Mouse (Mus musculus): ENCODE measurements around the gene 1700001C19Rik. TPM values are rescaled to one million over a fixed set of nuclear protein-coding genes. Genes with fewer than 3 reads are reported as not detected.

Gene 1700001C19Rik
- total RNA-seq, 2 experiments from 2014 or later, result 0.27 to 0.33 TPM

DNA sequence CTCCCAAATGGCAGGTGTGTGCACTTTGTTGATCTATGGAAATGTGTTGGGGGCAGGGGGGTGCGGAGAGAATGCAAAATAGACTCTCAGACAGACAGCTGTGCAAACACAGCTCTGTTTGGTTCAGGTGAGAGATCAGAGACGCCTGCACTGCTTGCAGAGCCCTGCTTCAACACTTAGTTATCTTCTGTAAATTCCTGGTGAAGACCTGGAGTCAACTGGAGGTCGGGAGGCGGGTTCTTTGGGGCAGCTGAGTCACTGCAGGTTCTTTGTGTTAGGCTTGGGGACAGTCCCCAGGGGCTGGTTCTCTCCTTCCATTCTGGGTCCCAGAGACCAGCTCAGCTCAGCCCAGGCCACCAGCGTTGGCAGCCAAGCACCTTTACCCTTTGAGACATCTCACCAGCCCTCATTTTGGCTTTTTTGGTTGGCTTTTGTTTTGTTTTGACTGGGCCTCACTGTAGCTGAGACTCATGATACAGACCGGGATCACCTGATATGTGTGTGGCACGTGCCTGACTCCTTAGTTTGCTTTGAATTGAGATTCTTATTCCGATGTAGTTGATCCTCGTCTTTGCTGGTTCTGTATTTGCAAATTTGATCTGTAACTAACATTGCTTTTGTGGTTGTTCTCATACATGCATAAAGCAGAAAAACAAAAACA, 25.7 kb upstream of the 1700001C19Rik start:
- ATAC-seq (replicated peaks; ENCODE audit: poor library complexity), result no peak

DNA sequence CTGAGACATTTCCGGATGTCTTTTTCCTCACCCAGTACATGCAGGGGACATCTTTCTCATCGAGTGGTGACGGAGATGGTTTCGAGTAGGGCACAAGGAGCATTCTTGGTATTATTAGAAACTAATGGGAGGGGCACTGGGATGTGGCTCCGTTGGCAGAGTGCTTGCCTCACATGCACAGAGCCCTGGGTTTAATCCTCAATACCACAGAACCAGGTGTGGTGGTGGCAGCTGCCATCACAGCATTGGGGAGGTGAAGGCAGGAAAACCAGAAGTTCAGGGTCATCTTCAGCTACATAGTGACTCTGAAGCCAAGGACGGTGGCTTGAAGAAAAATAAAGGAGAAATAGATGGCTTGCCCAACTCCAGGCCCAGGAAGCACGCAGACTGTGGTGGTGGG, 25.0 kb upstream of the 1700001C19Rik start:
- ATAC-seq (replicated peaks; ENCODE audit: poor library complexity), result no peak

DNA sequence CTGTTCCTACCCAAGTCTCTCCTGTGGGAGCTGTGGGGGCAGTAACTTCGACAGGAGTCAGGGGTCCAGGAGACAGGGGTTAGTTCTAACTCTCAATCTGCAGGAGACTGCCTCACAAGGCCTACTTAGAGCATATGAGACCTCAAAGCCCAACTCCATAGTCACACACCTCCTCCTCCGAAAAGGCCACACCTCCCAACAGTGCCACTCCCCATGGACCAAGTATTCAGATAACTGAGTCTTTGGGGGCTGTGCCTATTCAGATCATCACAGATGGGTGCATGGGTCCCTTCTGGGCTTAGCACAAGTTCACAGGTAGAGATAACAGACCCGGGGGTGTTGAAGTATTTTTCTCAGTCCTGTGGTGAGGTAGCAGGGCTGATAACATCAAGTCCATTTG, 24.5 kb upstream of the 1700001C19Rik start:
- ATAC-seq (replicated peaks; ENCODE audit: poor library complexity), result peak; percentile 56

DNA sequence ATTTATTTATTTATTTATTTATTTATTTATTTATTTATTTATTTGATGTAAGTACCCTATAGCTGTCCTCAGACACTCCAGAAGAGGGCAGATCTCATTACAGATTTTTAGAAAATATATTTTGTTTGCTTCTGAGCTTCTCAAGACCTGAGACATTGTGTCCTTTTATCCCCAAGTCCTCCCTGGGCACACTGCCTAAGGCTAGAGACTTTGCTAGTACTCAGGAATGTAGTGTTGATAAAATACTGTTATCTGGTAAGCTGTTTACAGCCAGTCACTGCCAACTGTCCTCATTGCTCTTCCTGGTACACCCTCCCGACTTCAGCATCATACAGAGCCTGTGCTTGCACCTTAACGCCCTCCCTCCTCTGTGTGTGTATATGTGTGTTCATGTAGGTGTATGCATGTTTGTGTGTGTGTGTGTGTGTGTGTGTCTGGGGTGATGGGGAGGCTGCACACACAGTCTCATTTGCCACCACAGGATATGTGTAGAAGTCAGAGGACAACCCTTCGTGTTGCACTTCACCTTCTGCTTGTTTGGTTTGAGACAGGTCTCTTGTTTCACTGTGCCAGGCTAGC, 22.3 kb upstream of the 1700001C19Rik start:
- ATAC-seq (replicated peaks; ENCODE audit: poor library complexity), result peak; percentile 35

DNA sequence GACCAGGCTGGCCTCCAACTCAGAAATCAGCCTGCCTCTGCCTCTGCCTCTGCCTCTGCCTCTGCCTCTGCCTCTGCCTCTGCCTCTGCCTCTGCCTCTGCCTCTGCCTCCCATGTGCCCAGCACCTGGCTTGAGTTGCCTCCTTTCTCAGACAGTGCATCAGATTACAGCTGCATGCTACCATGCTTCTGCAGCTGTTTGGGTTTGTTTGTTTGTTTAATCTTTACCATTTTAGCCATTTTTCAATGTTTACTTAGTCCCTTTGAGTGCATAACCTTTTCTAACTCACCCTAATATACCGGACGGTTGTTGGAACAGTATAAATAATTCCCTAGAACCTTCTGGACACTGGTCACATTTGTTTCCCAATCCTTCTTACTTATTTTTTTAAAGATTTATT, 21.8 kb upstream of the 1700001C19Rik start:
- ATAC-seq (replicated peaks; ENCODE audit: poor library complexity), result no peak

DNA sequence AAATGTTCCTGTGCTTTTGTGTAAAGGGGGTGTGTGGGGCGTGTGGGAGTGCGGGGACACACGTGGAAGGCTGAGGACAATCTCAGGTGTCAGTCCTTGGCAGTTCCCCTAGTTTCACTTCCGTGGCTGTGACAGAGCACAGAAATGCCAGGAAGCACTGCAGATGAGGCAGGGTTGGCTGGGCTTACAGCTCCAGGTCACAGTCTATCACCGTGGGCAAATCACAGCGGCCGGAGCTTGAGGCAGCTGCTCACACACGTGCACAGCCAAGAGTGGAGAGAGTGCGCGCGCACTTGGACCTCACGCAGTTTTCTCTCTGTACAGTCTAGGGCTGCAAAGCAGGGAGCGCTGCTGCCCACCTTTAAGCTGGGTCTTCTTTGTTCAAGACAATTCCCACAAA, 21.1 kb upstream of the 1700001C19Rik start:
- ATAC-seq (replicated peaks; ENCODE audit: poor library complexity), result no peak

DNA sequence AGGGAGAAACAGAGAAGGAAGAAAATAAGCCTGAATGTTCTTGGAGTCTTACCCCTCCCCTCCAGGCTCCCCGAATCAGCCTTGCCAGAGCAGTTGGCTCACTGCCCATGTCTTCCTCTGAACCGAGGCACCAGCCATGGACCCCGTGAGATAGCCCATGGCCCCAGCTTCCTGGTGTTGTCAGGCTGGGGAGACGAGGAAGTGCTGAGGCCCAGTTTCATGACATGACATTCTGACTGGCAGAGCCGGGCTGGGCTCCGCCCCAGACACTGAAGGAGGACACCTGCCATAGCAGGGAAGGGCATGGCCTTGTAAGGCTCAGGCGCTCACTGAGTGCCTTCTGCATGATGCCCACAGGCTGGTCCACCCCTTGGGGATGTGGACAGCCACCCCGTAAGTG, 17.5 kb upstream of the 1700001C19Rik start:
- ATAC-seq (replicated peaks; ENCODE audit: poor library complexity), result peak; percentile 92

DNA sequence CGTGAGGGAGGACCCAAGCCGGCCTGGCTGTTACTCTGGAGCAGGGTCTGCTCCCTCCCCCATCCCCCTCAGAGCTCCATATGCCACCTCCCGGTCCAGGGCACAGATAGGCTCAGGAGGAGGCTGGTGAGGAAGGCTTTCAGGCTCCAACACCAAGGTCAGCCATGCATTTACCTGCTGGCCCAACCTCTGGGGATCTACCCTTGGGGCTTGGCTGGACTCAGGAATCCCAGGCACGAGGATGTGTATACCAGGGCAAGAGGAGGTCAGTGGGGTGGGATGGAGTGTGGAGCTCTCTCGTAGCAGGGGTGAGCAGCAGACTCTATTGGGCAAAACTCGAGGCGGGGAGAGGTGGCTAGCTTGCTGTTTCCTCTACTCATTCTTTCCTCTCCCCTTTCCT, 15.7 kb upstream of the 1700001C19Rik start:
- ATAC-seq (replicated peaks; ENCODE audit: poor library complexity), result no peak

DNA sequence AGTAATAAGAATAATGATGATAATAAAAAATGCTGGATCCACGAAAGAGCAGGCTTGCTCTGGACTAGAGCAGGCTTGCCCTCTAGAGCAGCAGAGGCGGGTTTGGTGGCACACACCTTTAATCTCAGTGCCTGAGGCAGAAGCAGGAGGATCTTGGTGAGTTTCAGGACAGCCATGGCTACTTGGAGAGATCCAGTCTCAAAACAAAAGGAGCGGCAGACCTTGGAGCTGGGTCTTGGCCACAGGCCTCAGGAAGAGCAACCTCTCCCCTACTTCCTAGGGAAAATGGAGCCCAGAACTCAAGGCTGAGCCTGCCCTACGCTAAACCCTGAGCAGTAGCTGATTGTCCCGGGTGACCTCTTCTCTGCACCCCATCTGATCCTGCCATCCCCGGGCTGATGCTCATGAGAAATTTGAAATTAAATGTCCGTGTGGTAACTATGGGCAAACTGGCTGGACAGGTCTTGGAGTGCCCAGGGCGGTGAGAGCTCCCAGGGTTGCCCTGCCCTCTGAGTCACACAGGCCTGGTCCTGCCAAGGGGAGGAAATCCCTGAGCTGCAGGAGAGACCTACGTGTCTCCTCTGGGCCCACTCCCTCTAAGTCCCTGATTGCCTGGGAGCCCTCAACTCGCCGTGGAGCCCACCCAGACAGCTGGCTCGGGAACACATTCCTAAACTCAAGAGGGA, 13.8 kb upstream of the 1700001C19Rik start:
- ATAC-seq (replicated peaks; ENCODE audit: poor library complexity), result no peak

DNA sequence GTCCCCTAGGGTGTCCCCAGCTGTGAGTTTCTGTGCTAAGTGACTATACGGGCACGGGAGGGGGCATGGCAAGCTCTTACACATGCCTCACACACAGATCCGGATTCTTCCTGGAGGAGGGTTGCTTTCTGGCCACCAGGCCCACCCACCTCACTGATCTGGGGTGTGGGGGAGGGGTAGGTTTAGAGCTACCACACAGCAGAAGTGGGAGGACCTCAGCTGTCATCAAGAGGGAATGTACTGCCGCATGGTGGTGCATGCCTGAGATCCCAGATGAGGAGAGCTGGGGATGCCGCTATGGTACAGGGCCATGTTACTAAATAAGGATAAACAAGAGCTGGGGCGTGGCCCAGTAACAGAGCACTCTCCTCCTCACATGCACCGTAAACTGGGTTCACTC, 13.1 kb upstream of the 1700001C19Rik start:
- ATAC-seq (replicated peaks; ENCODE audit: poor library complexity), result no peak

DNA sequence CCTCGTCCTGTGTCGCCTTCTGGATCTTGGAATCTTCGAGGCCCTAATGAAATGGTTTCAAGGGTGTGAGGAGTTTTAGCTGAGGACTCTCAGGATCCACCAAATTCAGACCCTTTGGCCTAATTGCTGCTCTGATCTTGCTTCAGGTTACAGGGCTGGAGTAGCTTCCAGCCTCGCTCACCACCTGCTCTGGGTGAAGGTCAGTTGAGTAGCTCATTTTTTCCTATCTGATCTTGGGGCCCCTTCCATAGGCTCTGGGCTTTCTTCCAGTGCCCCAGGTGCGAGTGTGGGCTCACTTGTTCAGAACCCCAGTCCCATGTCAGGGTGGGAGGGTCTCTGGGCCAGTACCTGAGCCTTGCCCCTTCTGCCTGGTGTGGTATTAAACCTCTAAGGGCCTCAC, 12.3 kb upstream of the 1700001C19Rik start:
- no peak for ATAC-seq (replicated peaks; ENCODE audit: poor library complexity)

DNA sequence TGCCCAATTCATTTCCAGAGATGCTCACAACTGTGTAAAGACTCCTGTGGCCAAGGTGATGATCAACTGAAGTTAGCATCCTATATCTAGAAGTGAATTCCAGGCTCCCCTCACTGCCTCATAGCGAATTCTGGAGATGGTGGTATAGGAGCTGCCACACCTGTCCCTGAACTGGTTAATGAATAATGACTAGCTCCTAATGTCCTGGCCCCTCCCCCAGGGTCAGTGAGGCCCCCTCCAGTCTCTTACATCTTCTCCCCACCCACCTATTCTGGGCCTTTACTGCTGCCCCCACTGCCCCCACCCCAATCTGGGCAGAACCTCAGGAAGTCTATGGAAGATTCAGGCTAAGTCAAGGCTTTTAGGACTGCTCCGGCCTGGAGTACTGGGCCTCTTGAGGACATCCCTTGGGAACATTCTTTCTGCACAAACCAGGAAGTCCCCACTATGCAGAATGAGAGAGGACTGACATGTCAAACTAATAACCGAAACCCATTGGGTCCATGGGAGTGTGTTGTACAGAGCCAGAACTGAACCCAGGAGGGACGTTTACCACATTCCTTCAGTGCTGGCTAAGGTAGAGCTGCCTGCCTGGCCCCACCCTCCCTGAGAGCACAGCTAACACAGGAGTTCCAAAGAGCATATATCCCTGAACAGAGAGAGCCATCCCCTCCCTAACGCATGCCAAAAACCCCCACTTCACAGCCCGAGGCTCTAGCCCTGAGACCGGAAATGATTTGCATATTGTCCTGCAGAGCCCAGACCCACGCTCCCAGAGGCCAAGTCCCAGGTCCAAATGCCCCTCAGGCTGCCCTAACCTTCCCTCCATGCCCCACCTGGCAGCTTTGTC, 11.6 kb upstream of the 1700001C19Rik start:
- no peak for ATAC-seq (replicated peaks; ENCODE audit: poor library complexity)

DNA sequence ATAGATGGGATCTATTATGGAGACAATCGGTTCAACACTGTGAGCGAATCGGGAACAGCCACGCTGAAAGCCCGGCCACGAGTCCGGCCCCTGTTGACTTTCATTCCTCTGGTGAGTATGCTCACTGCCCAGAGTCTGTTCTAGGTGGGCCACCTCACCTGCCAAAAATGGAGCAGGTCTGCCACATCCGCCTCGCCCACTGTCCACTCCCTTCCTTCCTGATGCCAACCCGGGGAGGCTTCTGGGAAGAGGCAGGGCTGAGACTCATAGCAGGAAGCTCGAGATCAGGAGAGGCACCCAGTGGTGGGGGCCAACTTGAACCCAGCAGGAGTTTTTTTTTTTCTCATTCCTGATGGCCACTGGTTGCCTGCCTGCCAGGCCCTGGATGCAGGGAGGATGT, 9.4 kb upstream of the 1700001C19Rik start:
- no peak for ATAC-seq (replicated peaks; ENCODE audit: poor library complexity)

DNA sequence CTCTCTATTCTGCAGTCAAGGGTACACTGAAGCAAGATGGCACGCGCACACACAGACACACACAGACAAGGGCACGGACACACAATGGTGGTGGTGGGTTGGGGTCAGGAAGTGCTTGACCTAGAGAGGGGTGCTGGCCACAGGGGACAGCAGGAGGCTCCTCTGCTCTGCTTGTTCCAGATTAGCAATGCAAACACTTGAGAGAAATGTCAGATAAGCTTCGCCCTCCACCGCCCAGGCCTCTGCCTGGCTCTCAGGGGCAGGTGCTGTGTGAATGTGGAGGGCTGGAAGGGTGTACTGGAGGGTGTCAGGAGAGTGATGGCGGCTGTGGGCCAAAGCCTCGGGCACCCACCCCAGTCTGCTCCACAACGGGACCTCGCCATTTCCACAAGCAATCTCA, 8.8 kb upstream of the 1700001C19Rik start:
- peak; percentile 60 for ATAC-seq (replicated peaks; ENCODE audit: poor library complexity)

DNA sequence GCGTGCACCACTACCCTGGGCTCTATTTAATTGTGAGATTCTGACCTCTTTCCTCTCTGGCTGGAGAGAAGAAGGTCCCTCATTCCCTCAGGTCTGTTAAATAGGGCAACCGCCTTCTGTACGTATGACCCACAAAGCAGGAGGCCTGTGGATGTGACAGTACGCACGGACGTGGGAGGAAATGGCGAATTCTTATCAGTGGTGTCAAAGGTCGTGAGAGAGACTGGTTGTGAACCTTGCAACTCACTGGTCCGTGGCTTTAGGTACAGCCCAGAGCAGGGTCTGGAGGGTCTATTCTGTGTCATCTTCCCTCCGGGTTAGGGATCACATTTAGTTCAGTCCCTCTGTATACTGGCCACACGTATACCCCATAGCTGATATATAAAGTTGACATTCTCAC, 8.3 kb upstream of the 1700001C19Rik start:
- ATAC-seq (replicated peaks; ENCODE audit: poor library complexity), result no peak

DNA sequence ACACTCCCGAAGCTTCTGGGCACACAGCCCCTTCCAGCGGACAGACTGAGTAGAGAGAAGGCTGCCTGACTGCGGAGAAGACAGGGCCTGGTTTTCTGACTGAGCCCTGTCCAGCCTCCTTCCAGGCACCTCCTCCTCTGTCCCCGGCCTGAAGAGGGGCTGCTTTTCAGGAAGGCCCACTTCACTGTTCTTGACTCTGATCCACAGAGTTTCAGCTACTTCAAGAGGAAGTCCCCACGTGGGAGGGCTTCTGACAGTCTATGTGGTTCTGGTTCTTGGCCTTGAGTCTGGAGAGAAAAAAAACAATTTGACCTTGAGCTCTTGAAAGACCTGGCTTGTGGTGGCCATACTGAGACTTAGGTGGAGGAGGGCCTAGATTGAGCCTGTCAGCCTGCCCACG, 6.9 kb upstream of the 1700001C19Rik start:
- no peak for ATAC-seq (replicated peaks; ENCODE audit: poor library complexity)

DNA sequence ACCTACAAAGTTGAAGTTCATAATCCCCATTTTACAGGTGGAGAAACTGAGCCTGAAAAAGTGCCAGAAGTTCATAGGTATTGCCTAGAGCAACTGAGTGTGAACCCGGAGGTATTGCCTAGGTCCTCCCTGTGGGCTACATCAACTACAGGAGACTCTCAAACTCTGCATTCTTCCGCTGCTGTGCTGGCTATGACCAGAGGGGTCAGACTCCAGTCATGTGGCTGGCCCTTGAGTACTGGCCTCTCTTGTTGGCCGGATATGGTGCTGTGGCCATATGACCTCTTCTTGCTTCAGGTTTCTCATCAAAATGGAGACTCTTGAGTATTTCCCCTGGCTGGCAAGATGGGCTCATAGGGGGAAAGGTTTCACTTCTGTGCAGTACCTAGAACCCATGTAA, 5.1 kb upstream of the 1700001C19Rik start:
- ATAC-seq (replicated peaks; ENCODE audit: poor library complexity), result no peak

DNA sequence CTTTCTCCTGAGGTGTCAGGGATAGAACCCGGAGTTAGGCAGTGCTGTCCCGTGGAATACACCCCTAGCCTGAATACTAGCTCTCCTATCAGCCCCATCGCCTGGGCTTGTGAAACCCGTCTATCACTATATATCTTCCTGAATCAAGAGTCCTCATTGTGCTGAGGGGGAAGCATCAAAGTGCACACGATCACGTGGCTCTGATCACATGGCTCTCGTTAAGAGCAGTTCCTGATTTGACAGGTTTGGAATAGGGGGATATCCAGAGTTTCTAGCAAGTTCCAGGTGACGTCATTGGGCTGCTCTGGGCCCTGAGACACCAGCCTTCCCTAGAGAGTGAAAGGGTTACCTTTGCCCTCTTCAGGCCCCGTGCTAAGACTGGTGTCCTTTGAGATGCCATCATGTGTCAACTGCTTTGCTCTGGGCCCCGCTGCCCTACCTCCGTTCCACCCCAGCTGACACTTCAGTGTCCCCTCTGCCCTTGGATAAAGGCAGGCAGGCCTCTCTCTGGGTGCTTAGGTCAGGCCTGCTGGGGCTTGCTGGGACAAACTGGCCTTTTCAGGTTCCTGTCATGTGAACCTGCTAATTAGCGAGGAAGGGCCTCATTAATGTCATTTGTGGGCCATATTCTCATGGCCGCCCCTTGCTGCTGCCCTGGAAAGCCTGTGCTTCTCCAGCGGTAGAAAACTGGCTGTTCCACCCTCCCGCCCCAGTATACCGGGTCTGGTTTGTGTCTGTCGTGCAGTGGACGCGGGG, 4.3 kb upstream of the 1700001C19Rik start:
- peak; percentile 23; the same call in 1 of the 2 replicates for ATAC-seq (replicated peaks; ENCODE audit: poor library complexity)

DNA sequence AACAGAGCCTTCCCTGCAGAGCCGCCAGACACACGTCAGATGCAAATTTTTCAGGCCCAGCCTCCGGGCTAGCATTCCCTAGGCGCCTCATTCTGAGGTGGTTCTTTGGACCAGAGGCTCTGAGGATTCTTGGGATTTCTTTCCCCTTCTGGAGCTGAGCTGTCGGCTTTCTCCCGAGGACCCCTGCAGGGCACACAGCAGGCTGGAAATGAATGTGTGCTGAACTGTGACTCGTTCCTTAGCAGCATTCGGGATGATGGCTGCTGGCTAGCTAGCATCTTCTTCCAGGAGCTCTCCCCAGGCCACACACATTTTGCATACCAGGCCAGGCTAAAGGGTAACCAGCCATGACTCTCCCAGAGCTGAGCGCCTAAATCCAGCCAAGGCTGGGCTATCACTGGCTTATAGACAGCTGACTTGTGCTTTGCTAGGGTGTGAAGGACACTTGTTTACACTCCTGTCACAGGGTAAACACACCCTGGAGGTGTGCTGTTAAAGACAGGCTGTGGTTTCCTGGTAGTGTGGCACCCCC, 3.2 kb upstream of the 1700001C19Rik start:
- no peak for ATAC-seq (replicated peaks; ENCODE audit: poor library complexity)

DNA sequence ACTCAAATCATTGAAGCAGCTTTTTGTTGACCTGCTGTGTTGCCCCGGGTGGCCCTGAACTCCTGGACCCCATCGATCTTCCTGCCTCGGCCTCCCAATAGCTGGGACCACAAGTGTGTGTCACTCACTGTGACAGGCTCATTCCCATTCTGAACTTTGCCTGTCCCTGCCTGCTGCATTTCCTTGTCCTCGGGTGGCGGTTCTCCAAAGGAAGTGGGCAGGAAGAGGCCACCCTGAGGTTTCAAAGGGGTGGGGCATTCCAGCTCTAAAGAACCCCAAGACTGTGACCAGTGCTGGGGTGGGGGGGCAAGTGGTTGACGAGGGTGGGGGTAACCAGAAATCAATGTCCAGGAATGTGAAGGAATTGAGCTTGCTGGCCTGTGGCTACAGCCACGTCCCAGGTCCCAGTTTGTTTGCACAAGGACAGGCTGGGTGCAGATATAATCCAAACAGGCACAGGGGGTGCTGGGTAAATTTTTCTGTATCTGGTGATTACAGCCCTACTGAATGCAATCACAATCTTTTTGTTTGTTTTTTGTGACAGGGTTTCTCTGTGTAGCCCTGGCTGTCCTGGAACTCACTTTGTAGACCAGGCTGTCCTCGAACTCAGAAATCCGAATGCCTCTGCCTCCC, 2.3 kb upstream of the 1700001C19Rik start:
- peak; percentile 38 for ATAC-seq (replicated peaks; ENCODE audit: poor library complexity)
